Comparison of ENCODE assay signal across 19 mouse cellular contexts in the genomic region with DNA sequence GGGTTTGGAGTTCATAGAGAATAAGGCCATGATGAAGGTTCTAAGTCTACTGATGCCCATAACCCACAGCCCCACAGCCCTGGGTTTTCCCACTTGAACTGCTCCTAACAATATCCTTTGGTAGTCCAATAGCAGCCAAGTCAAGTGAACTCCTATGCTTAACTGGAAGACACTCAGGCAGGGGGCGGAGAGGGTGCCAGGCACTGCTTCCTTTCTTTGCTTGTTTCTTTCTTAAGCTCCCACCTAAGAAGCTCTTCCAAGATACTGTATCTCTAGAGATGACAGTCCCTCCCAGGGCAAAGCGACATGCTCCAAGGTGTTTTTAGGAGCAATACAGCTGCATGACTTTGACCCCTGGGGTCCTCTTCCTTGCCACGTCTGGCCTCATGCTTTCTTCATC. TPM values are rescaled to one million over a fixed set of nuclear protein-coding genes. Genes with fewer than 3 reads are reported as not detected.
"Had no signal": no experiment of that assay in that cellular context is flagged by ENCODE, and none has a peak within 500 bp of the region (broad histone marks: within the 10 kb centered on the region; RNA-seq: fewer than 3 reads in every experiment).

No protein-coding gene starts in this region.

- H3K9me3 ChIP-seq: midbrain, embryonic 13.5 days; midbrain, embryonic 15.5 days; neural tube, embryonic 12.5 days; stomach, embryonic 15.5 days had no signal

- H3K4me2 ChIP-seq: lung, embryonic 14.5 days; midbrain, embryonic 11.5 days; midbrain, embryonic 13.5 days; midbrain, embryonic 15.5 days; neural tube, embryonic 12.5 days; stomach, embryonic 15.5 days had no signal

- H3K4me1 ChIP-seq: midbrain, embryonic 13.5 days; midbrain, embryonic 15.5 days; neural tube, embryonic 12.5 days; stomach, embryonic 15.5 days had no signal

- H3K36me3 ChIP-seq: midbrain, embryonic 13.5 days; midbrain, embryonic 15.5 days; neural tube, embryonic 12.5 days; stomach, embryonic 15.5 days had no signal

- H3K27me3 ChIP-seq: midbrain, embryonic 13.5 days; midbrain, embryonic 15.5 days; neural tube, embryonic 12.5 days; stomach, embryonic 15.5 days had no signal

- H3K4me3 ChIP-seq: midbrain, embryonic 13.5 days; midbrain, embryonic 15.5 days; neural tube, embryonic 12.5 days; stomach, embryonic 15.5 days had no signal

- DNase-seq: lung, adult 18-20 months; lung, embryonic 14.5 days; lung, postnatal 10 days; lung, postnatal 4 days; right cerebral cortex, postnatal 25 days; right cerebral cortex, postnatal 4 days; thymus, adult 2 months; thymus, postnatal 25 days had no signal

- ATAC-seq: midbrain, embryonic 13.5 days; midbrain, embryonic 15.5 days had no signal

- H3K9ac ChIP-seq: liver, embryonic 14.5 days; lung, embryonic 14.5 days; midbrain, embryonic 13.5 days; midbrain, embryonic 15.5 days; neural tube, embryonic 12.5 days; stomach, embryonic 15.5 days had no signal

- H3K27ac ChIP-seq: liver, embryonic 14.5 days; midbrain, embryonic 13.5 days; midbrain, embryonic 15.5 days; neural tube, embryonic 12.5 days; stomach, embryonic 15.5 days; stomach, postnatal 0 days had no signal

RNA-seq across cellular contexts. Expression of a gene that starts 36.7 kb away (rescaled TPM):
- total RNA-seq: megakaryocyte, adult 5-6 weeks; midbrain, postnatal 0 days had no signal
- polyA plus RNA-seq: liver, embryonic 16.5 days; lung, embryonic 14.5 days; midbrain, embryonic 13.5 days; midbrain, embryonic 15.5 days; midbrain, postnatal 0 days; neural tube, embryonic 12.5 days; neural tube, embryonic 14.5 days had no signal
